Mouse (Mus musculus): ENCODE results near the gene Pacs2.

DNA sequence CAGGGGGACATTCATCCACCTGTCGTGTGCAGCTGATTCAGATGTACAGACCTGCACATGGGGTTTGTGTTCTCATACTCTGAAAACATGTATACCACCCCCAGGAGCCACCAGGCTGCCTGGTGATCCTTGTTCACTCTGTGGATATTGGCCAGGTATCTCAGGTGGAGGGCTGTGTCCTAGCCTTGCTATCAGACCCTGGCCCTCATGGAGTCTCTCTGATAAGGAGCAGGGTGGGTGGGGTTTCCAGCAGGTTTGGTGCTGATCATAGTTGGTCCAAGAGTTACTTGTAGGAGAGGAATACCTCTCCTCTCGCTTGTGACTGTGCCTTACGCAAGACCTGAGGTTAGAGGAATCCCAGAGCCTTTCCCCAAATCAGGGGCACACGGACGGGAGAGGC lies 45.9 kb downstream of the Pacs2 start:
- no peak for TF ChIP-seq POLR2A (IDR thresholded peaks at IDR 0.05; ENCODE audit: borderline replicate concordance, extremely low read depth, low read depth, low read length)
- no peak for TF ChIP-seq CTCF (IDR thresholded peaks at IDR 0.05; ENCODE audit: insufficient read depth, low read length)
